Mouse (Mus musculus): ENCODE measurements around the gene Prss44. TPM values are rescaled to one million over a fixed set of nuclear protein-coding genes. Genes with fewer than 3 reads are reported as not detected.
"Not testable (repeated sequence)": the region's sequence is repeated elsewhere in the genome, so short reads cannot be mapped to it uniquely, and the experiment has no call there.

Gene Prss44
- polyA plus RNA-seq, 1 experiment from 2014 or later = not detected

DNA sequence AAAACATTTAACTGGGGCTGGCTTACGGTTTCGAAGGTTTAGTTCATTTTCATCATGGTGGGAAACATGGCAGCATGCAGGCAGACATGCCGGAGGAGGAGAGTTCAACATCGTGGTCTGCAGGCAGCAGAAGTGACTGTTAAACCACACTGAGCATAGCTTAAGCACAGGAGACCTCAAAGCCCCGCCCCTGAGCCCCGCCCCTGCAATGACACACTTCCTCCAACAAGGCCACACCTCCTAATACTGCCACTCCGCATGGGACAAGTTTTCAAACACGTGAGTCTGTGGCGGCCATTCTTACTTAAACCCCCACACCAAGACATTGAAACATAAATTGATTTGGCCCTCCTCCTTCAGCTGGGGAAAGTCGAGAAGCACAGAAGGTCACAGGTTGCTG is 16.8 kb upstream of the Prss44 start:
- Histone ChIP-seq H3K9me3 (no peaks in the 10 kb centered on the region), H3K27ac (no peak overlapping the region), H3K27me3 (ENCODE audit: insufficient read depth, poor library complexity, severe bottlenecking) (no peaks in the 10 kb centered on the region), H3K36me3 (no peaks in the 10 kb centered on the region), H3K4me1 (replicated peaks) (no peaks in the 10 kb centered on the region), H3K4me3 (no peak overlapping the region)
- no peak for DNase-seq (ENCODE audit: low spot score)
- 87% methylated on average over 10 of the region's 10 CpGs for WGBS

DNA sequence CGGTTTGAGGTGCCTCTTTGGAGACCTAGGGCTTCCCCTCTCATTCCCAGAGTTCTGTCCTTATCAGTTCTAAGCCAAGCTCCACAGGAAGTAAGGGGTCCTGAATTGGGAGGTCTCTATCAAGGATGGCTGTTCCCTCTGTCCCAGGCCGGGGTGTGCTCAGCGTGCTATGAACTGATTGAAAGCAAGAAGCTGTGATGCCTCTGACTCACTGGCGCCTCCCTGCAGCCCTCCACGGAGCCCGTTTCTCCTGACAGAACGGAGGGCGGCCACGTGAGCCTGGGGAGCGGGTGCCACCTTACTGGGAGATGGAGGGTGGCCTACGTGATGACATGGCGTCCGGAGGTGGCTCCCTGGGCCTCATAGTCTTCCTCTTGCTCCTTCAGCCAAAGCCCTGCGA is 15.9 kb upstream of the Prss44 start, which contains the start of gene Prss42:
Gene Prss42, plus strand, starts transcription at position 301 of the 400 bp plus-strand sequence.
- Histone ChIP-seq H3K9me3 (no peaks in the 10 kb centered on the region), H3K4me1 (replicated peaks) (no peaks in the 10 kb centered on the region), H3K36me3 (no peaks in the 10 kb centered on the region), H3K27ac (no peak within 1 kb of the TSS), H3K4me3 (no peak within 1 kb of the TSS), H3K27me3 (ENCODE audit: insufficient read depth, poor library complexity, severe bottlenecking) (no peaks in the 10 kb centered on the region)
- DNase-seq (ENCODE audit: low spot score) = no peak
- WGBS = 92% methylated on average over 14 of the region's 14 CpGs

DNA sequence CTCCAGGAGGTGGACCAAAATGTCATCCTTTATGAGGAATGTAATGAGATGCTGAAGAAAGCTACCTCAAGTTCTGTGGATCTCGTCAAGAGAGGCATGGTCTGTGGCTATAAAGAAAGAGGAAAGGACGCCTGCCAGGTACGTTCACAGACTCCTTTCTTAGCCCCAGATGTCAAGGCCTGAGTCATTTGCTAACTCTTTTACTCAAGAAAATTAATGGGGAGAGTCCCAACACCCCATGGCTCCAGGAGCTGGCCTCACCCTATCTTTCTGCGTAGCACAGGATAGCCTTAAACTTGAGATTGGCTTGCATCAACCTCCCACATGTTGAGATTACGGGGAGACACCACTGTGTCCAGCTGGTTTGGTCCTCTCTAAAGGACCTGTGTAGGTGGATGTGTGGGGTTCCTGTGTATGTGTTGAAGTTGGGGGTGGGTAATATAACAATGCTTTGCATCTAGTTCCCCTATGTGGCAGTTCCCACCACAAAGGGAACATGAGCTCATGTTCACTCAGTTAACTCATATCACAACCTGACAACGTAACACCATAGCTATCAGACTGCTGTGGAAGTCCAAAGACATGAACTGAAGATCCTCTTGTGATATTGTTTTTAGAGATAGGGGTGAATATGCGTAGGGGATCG is 12.8 kb upstream of the Prss44 start:
- H3K27me3 ChIP-seq (ENCODE audit: insufficient read depth, poor library complexity, severe bottlenecking) = no peaks in the 10 kb centered on the region
- WGBS = 92% methylated on average over 8 of the region's 8 CpGs
- H3K27ac ChIP-seq = no peak overlapping the region
- H3K4me3 ChIP-seq = no peak overlapping the region
- H3K9me3 ChIP-seq = no peaks in the 10 kb centered on the region
- H3K36me3 ChIP-seq = no peaks in the 10 kb centered on the region
- H3K4me1 ChIP-seq (replicated peaks) = no peaks in the 10 kb centered on the region
- no peak for DNase-seq (ENCODE audit: low spot score)

DNA sequence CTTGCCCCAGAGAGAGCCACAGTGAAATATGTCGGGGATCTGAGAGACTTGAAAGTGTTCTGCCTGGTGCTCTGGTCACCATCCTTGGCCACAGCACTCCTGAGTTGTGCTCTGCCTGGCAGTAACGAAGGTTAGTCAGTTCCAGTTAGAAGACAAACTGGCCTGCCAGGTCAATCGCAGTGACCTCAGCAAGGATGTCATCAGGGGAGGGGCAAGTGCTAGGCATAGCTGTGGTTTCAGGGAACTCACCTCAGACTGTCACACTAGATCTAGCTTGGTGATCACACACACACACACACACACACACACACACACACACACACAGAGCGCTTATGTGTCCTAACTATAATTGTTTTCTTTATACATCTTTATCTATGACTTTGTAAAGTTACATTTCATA is 10.5 kb upstream of the Prss44 start:
- DNase-seq (ENCODE audit: low spot score) = no peak
- Histone ChIP-seq H3K4me3 (no peak overlapping the region), H3K4me1 (replicated peaks) (no peaks in the 10 kb centered on the region), H3K27ac (no peak overlapping the region), H3K9me3 (no peaks in the 10 kb centered on the region), H3K27me3 (ENCODE audit: insufficient read depth, poor library complexity, severe bottlenecking) (no peaks in the 10 kb centered on the region), H3K36me3 (no peaks in the 10 kb centered on the region)
- WGBS = 74% methylated on average over 4 of the region's 4 CpGs

DNA sequence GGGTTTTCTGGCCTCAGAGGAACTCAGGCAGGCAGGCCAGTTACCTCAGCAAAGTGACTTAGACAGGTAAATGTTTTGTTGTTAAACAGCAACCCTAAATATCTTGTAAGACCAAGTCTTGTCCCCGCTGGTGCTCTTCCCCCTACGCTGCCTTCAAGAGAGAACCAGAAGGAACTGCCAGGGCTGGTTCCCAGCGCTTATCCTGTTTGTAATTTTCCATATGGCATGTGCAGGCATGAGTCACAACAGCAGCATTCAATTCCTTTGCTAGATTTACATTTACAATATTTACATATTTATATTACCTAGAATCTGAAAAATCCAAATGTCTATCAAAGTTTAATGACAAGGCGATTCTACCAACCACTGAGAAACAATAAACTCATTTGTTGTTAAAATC is 3.7 kb upstream of the Prss44 start:
- 84% methylated on average over 4 of the region's 4 CpGs for WGBS
- Histone ChIP-seq H3K27ac (no peak overlapping the region), H3K36me3 (no peaks in the 10 kb centered on the region), H3K27me3 (ENCODE audit: insufficient read depth, poor library complexity, severe bottlenecking) (peaks cover 4% of the 10 kb centered on the region; the same call in 1 of the 2 replicates), H3K9me3 (no peaks in the 10 kb centered on the region), H3K4me3 (no peak overlapping the region), H3K4me1 (replicated peaks) (0 out of 2 replicates have a peak, but pooled peaks cover 4% of the 10 kb centered on the region)
- no peak for DNase-seq (ENCODE audit: low spot score)

DNA sequence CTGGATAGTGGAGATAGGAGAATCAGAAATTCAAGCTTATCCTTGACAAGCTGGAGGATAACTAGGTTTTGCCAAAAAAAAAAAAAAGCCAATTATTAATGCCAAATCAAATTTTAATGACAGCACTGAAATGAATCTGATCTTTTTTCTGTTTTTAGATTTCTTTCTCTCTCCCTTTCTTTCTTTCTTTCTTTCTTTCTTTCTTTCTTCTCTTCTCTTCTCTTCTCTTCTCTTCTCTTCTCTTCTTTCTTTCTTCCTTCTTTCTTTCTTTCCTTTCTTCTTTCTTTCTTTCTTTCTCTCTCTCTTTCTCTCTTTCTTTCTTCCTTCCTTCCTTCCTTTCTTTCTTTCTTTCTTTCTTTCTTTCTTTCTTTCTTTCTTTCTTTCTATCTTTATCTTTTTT is 6.8 kb downstream of the Prss44 start:
- not testable (repeated sequence) for H3K4me1 ChIP-seq (replicated peaks); H3K4me3 ChIP-seq

DNA sequence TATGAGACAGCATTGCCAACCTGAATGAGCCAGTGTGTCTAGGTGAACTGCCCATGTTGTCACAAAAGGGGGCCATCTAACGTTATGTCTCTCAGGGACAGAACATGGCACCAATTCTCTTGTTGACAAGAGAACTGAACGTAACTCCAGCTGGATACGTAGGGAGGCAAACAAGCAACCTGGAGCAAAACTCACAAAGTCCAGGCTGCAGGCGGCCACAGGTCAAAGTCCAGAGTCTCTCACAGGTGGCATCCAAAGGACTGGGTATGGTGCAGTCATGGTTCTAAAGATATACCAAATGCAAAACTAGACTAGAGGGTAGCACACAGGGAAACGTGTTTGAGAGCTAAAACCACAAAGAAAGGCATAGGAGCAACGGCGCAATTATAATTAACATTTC is 7.6 kb downstream of the Prss44 start:
- Histone ChIP-seq H3K27ac (no peak overlapping the region), H3K4me3 (no peak overlapping the region), H3K36me3 (no peaks in the 10 kb centered on the region), H3K27me3 (ENCODE audit: insufficient read depth, poor library complexity, severe bottlenecking) (no peaks in the 10 kb centered on the region), H3K4me1 (replicated peaks) (no peaks in the 10 kb centered on the region), H3K9me3 (no peaks in the 10 kb centered on the region)
- DNase-seq (ENCODE audit: low spot score) = no peak
- 87% methylated on average over 7 of the region's 7 CpGs for WGBS

More for the DNA sequence above, 6.8 kb downstream of the Prss44 start:
- not testable (repeated sequence) for H3K36me3 ChIP-seq; DNase-seq (ENCODE audit: low spot score); H3K27me3 ChIP-seq (ENCODE audit: insufficient read depth, poor library complexity, severe bottlenecking); H3K9me3 ChIP-seq; H3K27ac ChIP-seq

DNA sequence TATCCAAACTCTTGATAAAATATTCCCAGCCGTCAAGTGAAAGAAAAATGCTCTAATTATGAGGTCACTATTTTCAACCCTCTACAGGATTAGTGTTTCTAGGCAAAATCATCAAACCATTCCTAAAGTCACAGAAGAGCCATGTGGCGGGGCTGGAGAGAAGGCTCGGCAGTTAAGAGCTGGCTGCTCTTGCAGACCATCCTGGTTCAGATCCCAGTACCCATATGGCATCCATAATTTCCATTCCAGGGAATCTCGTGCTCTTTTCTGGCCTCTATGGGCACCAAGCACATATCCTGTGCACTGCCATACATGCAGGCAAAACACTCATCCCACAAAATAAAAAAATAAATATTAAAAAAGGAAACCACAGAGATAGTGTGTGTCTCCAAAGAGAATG is 11.6 kb downstream of the Prss44 start:
- no peaks in the 10 kb centered on the region for H3K36me3 ChIP-seq
- no peaks in the 10 kb centered on the region for H3K9me3 ChIP-seq
- no peaks in the 10 kb centered on the region for H3K27me3 ChIP-seq (ENCODE audit: insufficient read depth, poor library complexity, severe bottlenecking)
- no peak overlapping the region for H3K4me3 ChIP-seq
- DNase-seq (ENCODE audit: low spot score) = no peak
- 85% methylated on average over 4 of the region's 4 CpGs for WGBS
- no peak overlapping the region for H3K27ac ChIP-seq
- H3K4me1 ChIP-seq (replicated peaks) = no peaks in the 10 kb centered on the region

DNA sequence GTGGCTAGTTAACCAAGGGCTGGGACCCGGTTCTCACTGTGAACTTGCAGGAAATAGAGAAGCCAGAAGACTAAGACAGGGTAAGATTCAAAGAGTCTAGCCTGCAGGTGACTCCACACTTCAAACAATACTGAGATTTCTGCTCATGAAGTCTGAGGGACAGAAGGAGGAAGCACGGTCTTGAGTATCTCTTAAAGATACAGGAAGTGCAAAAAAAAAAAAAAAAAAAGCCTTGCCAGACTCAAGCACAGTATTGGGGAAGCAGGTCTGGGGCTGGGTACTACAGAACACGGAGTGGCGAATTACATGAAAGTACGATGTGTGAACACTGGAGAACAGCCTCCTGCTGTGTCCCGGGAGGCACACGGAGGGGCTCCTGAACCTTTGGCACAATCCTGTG is 12.0 kb downstream of the Prss44 start:
- Histone ChIP-seq H3K9me3 (no peaks in the 10 kb centered on the region), H3K36me3 (no peaks in the 10 kb centered on the region), H3K4me1 (replicated peaks) (no peaks in the 10 kb centered on the region), H3K27ac (no peak overlapping the region), H3K27me3 (ENCODE audit: insufficient read depth, poor library complexity, severe bottlenecking) (no peaks in the 10 kb centered on the region), H3K4me3 (no peak overlapping the region)
- 74% methylated on average over 7 of the region's 7 CpGs for WGBS
- DNase-seq (ENCODE audit: low spot score) = no peak

DNA sequence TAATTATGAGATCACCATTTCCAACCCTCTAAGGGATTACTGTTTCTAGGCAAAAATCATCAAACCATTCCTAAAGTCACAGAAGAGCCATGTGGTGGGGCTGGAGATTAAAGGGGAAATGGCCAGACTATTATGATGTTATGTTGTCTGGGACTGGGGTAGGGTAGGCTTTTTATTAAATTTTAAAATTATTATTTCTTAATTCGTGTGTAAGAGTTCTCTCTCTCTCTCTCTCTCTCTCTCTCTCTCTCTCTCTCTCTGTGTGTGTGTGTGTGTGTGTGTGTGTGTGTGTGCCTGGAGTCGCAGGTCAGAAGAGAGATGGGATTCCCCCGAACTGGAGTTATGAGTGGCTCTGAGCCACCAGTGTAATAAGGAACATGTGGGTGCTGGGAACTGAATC is 12.6 kb downstream of the Prss44 start, which contains the start of gene Prss43:
Gene Prss43, plus strand, starts transcription at position 301 of the 400 bp plus-strand sequence.
- Histone ChIP-seq H3K36me3 (no peaks in the 10 kb centered on the region), H3K27ac (no peak within 1 kb of the TSS), H3K4me1 (replicated peaks) (no peaks in the 10 kb centered on the region), H3K27me3 (ENCODE audit: insufficient read depth, poor library complexity, severe bottlenecking) (no peaks in the 10 kb centered on the region), H3K9me3 (no peaks in the 10 kb centered on the region), H3K4me3 (no peak within 1 kb of the TSS)
- DNase-seq (ENCODE audit: low spot score) = no peak
- 84% methylated on average over 3 of the region's 3 CpGs for WGBS

DNA sequence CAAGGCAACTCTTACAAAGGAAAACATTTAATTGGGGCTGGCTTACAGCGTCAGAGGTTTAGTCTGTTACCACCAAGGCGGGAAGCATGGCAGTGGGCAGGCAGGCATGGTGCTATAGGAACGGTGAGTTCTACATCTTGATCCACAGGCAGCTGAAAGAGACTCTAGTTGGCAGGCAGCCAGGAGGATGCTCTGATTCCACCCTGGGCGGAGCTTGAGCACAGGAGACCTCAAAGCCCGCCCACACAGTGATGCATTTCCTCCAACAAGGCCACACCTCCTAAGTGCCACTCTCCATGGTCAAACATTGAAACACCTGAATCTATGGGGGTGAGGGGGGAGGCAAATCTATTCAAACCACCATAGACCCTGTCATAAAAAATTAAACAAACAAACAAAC is 19.2 kb downstream of the Prss44 start:
- Histone ChIP-seq H3K4me3 (no peak overlapping the region), H3K9me3 (no peaks in the 10 kb centered on the region), H3K36me3 (no peaks in the 10 kb centered on the region), H3K4me1 (replicated peaks) (peaks cover 16% of the 10 kb centered on the region), H3K27ac (no peak overlapping the region), H3K27me3 (ENCODE audit: insufficient read depth, poor library complexity, severe bottlenecking) (peaks cover 5% of the 10 kb centered on the region; the same call in 1 of the 2 replicates)
- WGBS = 85% methylated on average over 5 of the region's 5 CpGs
- no peak for DNase-seq (ENCODE audit: low spot score)

DNA sequence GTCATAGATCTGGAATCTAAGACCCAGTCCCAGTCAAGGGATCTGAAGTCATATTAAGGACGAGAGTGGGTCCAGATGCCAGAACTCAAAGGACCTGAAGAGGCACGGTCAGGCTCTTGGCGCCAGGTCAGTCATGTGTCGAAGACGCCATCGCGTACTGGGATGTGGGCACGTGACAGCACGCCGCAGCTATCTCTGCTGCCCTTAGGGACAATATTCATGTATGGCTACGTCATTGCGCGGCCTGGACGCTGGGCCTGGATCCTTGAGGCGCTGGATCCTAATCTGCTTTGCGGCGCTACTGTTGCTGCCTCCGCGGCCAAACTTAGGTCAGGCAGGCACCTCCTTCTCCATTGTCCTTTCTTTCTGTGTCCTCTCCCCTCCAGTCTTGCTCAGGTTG is 20.6 kb downstream of the Prss44 start, which contains the start of gene Prss45:
Gene Prss45, plus strand, starts transcription at position 178 of the 400 bp plus-strand sequence.
- DNase-seq (ENCODE audit: low spot score) = no peak
- Histone ChIP-seq H3K4me3 (peak within 1 kb of the TSS; percentile 13; the same call in 1 of the 2 replicates), H3K36me3 (no peaks in the 10 kb centered on the region), H3K27me3 (ENCODE audit: insufficient read depth, poor library complexity, severe bottlenecking) (peaks cover 5% of the 10 kb centered on the region; the same call in 1 of the 2 replicates), H3K4me1 (replicated peaks) (peaks cover 16% of the 10 kb centered on the region), H3K9me3 (no peaks in the 10 kb centered on the region), H3K27ac (peak within 1 kb of the TSS; percentile 50)
- WGBS = 76% methylated on average over 19 of the region's 19 CpGs

DNA sequence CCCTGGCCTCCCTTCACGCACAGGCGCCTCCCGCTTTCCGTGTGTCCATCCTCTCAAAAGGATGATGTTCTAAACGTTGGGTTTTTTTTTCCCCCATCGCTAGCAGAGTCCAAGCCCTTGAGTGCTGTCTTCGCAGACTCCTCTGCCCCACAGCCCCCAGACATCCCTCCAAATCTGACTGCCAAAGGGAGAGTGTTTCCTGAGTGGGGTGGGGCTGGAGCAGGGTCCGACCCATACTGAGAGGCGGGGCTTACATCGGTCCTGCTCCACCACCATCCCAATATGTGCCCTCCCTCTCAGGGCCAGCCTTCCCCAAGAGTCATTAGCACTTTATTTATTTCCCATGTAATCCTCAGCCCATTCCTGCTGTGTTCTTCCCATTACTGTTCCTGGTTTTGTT is 21.2 kb downstream of the Prss44 start:
- 36% methylated on average over 10 of the region's 10 CpGs for WGBS
- H3K9me3 ChIP-seq = no peaks in the 10 kb centered on the region
- no peaks in the 10 kb centered on the region for H3K36me3 ChIP-seq
- peaks cover 16% of the 10 kb centered on the region for H3K4me1 ChIP-seq (replicated peaks)
- peak overlapping the region; percentile 50 for H3K27ac ChIP-seq
- no peak for DNase-seq (ENCODE audit: low spot score)
- peaks cover 5% of the 10 kb centered on the region; the same call in 1 of the 2 replicates for H3K27me3 ChIP-seq (ENCODE audit: insufficient read depth, poor library complexity, severe bottlenecking)
- peak overlapping the region; percentile 13; the same call in 1 of the 2 replicates for H3K4me3 ChIP-seq
